Mouse (Mus musculus) fat pad, adult 2 months (tissue): ENCODE measurements around the gene Rpl13a.

Source experiments
- DNase-seq: peaks from one replicate; pipeline ENCODE4 v3.0.0-alpha.2; 2011; ENCODE audit warnings: low read depth, low spot score; ENCODE audit errors: extremely low read depth

Gene Rpl13a

GRCm38 (mm10) chr7:45092828-45093515 is 35.6 kb downstream of the Rpl13a start:
- DNase-seq: no peak

GRCm38 (mm10) chr7:45092048-45092447 is 36.5 kb downstream of the Rpl13a start, which contains the start of gene Rcn3:
Gene Rcn3 (minus strand): TSS chr7:45092221.
- no peak for DNase-seq

- no peak for DNase-seq
Measured at GRCm38 (mm10) chr7:45091001-45091990, 37.3 kb downstream of the Rpl13a start.

GRCm38 (mm10) chr7:45090251-45090977 is 38.1 kb downstream of the Rpl13a start:
- DNase-seq: no peak

GRCm38 (mm10) chr7:45088597-45088996 is 40.0 kb downstream of the Rpl13a start:
- no peak for DNase-seq

GRCm38 (mm10) chr7:45086084-45086483 is 42.5 kb downstream of the Rpl13a start:
- no peak for DNase-seq

GRCm38 (mm10) chr7:45083300-45083890 is 45.2 kb downstream of the Rpl13a start:
- DNase-seq: no peak

- no peak for DNase-seq
Measured at GRCm38 (mm10) chr7:45082401-45083299, 45.9 kb downstream of the Rpl13a start.

- DNase-seq: no peak
Measured at GRCm38 (mm10) chr7:45081016-45081415, 47.5 kb downstream of the Rpl13a start.

- no peak for DNase-seq
Measured at GRCm38 (mm10) chr7:45079856-45080255, 48.7 kb downstream of the Rpl13a start.

- no peak for DNase-seq
Measured at GRCm38 (mm10) chr7:45078513-45078912, 50.0 kb downstream of the Rpl13a start.

- DNase-seq: no peak
Measured at GRCm38 (mm10) chr7:45077829-45078228, 50.7 kb downstream of the Rpl13a start.

GRCm38 (mm10) chr7:45077322-45077721 is 51.2 kb downstream of the Rpl13a start:
- no peak for DNase-seq

GRCm38 (mm10) chr7:45076501-45076900 is 52.1 kb downstream of the Rpl13a start:
- no peak for DNase-seq
